Mouse (Mus musculus) ES-Bruce4 (cell line): Measurements from ENCODE around the gene Pklr.

Experiments
- CTCF ChIP-seq: IDR thresholded peaks from one replicate; pipeline ENCODE4 v1.8.1; 2011; ENCODE audit warnings: low read depth, low read length
- EP300 ChIP-seq: IDR thresholded peaks from 2 replicates; pipeline ENCODE4 v1.6.1; 2011; ENCODE audit warnings: low read depth, low read length; ENCODE audit not compliant: insufficient read depth

- TF ChIP-seq CTCF (no peak), EP300 (peak; percentile 59; the same call in 1 of the 2 replicates)
Observed at GRCm38 (mm10) chr3:89101812-89102494, 34.0 kb upstream of the Pklr start, which contains the start of gene Fdps.
